Mouse (Mus musculus) layer of hippocampus, adult 9-10 months (tissue): ENCODE measurements around the gene Fes.
A peak's percentile ranks its signal among the peaks of the same experiment; 100 is the strongest.
"Not testable (repeated sequence)": the region's sequence is repeated elsewhere in the genome, so short reads cannot be mapped to it uniquely, and the experiment has no call there.

Experiments used
- DNase-seq: peaks from one replicate; pipeline ENCODE4 v3.0.0; 2022; ENCODE audit warnings: low spot score

The Fes gene

DNA sequence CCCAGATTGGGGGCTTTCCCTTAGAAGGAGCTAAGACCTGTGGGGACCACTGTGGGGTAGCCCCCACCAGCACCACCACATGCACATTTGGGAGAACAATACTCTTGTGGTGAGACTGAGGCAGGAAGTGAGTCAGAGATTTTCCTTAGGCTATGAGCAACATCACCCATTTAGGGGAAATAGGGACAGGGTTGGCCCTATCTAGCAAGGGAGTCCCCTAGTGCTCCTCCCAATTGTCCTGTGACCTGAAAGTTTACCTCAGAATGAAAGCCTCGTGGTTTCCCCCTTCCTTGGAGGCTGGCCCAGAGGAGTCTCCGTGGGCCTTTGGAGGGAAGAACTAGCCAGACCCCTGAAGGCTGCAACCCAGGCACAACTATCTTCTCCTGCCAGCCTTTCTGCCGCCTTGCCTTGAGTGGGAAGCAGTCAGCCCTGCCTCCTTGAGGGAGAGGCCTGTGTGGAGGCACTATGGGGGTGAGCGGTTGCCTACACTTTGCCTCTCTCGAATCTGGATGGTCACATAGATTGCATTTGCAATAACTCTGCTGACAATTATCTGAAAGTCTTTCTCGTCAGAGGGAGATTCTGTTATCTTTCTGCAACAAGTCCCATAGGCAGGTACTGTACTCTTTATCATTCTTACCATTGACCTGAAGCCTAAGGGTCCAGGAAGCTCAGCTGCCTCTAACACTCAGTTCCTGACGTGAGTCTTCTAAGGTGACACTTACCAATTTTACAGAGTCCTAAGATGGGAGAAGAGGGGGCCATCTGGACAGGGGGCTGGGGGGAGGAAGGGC lies 16.6 kb upstream of the Fes start:
- no peak for DNase-seq

- DNase-seq: no peak
These were observed 15.8 kb upstream of the Fes start for GRCm38 (mm10) chr7:80403551-80403950.

- no peak for DNase-seq
These were observed 15.0 kb upstream of the Fes start for GRCm38 (mm10) chr7:80402651-80403321.

GRCm38 (mm10) chr7:80401860-80402641 lies 14.3 kb upstream of the Fes start:
- DNase-seq: no peak

GRCm38 (mm10) chr7:80401041-80401859 lies 13.5 kb upstream of the Fes start:
- no peak for DNase-seq

DNA sequence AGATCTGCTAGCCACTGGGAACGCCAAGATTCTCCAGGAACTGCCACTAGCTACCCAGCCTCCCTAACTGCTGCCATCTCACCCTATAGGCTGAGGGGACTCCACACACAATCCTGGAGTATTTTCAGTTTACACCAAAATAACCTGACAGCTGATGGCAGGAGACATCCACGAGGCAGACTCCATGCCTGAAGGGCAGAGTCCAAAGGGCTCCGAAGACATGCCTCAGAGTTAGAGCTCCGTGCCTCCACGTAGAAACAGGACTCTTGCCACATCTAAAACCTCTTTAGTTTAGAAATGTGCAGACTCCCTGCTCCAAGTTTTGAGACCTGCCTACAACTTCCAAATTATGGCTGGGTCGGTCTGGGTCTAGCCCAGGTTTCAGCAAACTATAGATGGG lies 12.8 kb upstream of the Fes start:
- no peak for DNase-seq

- DNase-seq: no peak
These were observed 12.4 kb upstream of the Fes start for GRCm38 (mm10) chr7:80400099-80400498.

- DNase-seq: no peak
These were observed 11.1 kb upstream of the Fes start for GRCm38 (mm10) chr7:80398654-80399444.

DNA sequence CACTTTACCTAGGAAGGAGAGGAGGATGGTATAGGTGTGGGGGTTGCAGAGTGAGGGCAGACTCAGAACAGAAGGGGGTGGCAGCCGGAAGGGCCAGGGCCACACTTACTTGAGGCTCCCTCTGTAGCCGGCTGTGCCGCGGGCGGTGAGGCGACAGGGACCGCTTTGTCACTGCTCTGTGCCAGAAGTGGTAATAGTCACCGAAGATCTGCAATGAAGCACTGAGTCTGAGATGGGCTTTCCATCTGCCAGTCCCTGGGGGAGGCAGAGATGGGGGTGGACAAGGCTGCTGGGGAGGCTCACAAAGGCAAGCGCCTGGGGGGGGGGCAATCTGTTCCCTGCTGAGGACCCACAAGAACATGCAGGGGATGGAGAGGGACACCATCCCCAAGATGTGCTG lies 10.2 kb upstream of the Fes start:
- no peak for DNase-seq

DNA sequence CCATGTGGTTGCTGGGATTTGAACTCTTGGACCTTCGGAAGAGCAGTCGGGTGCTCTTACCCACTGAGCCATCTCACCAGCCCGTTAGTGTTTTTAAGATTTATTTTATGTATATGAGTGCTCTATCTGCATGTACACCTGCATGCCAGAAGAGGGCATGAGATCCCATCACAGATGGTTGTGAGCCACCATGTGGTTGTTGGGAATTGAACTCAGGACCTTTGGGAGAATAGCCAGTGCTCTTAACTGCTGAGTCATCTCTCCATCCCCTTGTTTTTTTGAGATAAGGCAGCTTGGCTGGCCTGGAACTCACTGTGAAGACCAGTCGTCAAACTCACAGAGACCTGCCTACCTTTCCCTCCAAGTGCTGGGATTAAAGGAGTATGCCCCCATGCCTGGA lies 8.7 kb upstream of the Fes start:
- DNase-seq: not testable (repeated sequence)

- DNase-seq: no peak
These were observed 6.9 kb upstream of the Fes start for GRCm38 (mm10) chr7:80394600-80394999.

- DNase-seq: no peak
These were observed 4.4 kb upstream of the Fes start for GRCm38 (mm10) chr7:80392119-80392518.

- DNase-seq: no peak
These were observed 613 bp downstream of the Fes start for GRCm38 (mm10) chr7:80387033-80387632.

DNA sequence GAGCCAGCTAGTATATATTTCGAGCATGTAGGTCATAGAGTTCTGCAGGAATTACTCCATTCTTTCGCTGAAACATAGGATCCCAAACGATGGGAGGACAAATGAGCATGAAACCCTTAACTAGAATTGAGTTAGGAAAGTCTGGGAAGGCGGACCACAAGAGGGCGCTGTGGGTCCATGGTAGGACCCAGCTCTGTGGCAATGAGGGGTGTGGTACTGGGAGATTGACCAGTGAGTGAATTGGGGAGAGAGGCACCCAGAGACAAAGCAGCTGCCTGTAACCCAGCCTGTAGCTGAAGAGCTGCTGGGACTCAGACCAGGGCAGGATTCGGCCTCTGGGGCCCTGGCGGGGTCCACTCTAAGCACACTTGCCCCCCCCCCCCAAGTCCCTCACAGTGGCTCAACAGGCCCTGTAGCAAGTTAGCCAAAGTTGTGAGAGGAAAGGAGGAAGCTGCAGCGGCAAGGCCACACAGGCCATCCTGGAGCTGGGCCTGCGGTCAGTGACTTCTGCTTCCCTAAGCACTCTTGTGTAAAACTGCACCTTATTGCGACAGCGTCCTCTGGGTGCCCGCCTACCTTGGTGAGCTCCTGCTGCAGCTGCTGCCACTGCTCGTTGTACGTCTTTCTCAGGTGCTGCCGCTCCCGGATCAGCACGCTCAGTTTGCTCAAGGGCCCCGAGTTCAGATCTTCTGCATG lies 1.4 kb downstream of the Fes start:
- DNase-seq: peak; percentile 90

GRCm38 (mm10) chr7:80382919-80383318 lies 4.8 kb downstream of the Fes start:
- DNase-seq: no peak

DNA sequence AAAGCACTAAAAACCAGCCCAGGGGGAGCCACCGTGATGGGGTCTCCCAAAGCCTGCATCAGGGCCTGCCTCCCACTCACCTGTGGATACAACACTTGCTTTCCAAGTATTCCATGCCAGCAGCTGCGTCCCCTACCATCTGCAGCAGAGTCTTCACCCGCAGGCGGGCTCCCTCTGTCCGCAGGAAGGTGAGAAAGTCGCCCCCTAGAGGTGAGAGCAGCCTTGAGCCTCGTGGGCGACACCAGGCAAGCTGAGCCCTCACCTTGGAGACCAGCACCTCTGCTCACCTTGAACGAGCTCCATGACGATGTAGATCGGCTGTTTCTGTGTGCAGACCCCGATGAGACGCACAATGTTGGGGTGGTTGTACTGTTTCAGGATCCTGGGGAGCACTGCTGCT lies 8.2 kb downstream of the Fes start:
- no peak for DNase-seq

DNA sequence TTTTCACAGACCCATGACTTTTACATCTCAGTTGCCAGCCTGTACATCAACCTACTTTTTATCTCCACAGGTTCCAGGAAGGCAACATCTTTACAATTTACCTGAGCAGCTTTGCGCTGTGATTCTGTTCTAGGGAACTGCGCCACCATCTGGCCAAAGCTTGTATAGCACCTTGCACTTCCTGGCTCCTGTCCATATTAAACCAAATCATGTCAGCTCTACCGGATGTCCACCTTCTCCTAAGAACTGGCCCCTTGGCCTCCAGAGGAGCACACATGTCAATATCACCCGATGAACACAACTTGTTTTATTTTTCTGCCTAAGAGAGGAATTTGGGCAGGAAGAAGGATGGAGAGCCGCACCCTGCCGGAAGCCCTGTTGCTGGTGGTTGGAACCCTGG lies 10.3 kb downstream of the Fes start:
- no peak for DNase-seq

- no peak for DNase-seq
These were observed 11.6 kb downstream of the Fes start for GRCm38 (mm10) chr7:80376192-80376591.

- DNase-seq: no peak
These were observed 12.2 kb downstream of the Fes start for GRCm38 (mm10) chr7:80375376-80376039.

DNA sequence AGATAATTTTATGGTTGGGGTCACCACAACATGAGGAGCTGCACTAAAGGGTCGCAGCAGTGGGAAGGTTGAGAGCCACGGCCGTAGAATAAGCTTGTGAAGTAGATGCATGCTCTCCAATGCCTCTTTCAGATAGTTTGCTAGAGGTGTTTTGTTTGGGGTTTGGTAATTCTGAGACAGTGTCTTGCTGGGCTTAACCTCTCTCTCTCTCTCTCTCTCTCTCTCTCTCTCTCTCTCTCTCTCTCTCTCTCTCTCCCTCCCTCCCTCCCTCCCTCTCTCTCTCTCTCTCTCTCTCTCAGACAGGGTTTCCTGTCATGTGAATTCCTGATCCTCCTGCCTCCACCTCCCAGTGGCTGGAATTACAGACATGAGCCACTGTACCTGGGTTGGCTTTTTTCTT lies 13.0 kb downstream of the Fes start:
- no peak for DNase-seq
